Mouse (Mus musculus): ENCODE results near the gene Etfdh.

Gene Etfdh

GRCm38 (mm10) chr3:79629416-79629730 is at the start of gene Etfdh:
TSS of gene Etfdh (minus strand) at chr3:79629500.
- peak; percentile 61 for DNase-seq

- DNase-seq = no peak
Observed at GRCm38 (mm10) chr3:79676411-79676810, 47.1 kb upstream of the Etfdh start.

GRCm38 (mm10) chr3:79674641-79675040 is 45.3 kb upstream of the Etfdh start:
- DNase-seq = no peak

GRCm38 (mm10) chr3:79673082-79673481 is 43.8 kb upstream of the Etfdh start:
- DNase-seq = peak; percentile 79

GRCm38 (mm10) chr3:79672188-79672587 is 42.9 kb upstream of the Etfdh start:
- DNase-seq = no peak

- no peak for DNase-seq
Observed at GRCm38 (mm10) chr3:79670556-79670955, 41.3 kb upstream of the Etfdh start.

- peak; percentile 61 for DNase-seq
Observed at GRCm38 (mm10) chr3:79664787-79665408, 35.6 kb upstream of the Etfdh start.

GRCm38 (mm10) chr3:79656682-79657081 is 27.4 kb upstream of the Etfdh start:
- DNase-seq = no peak

- DNase-seq = no peak
Observed at GRCm38 (mm10) chr3:79652129-79652528, 22.8 kb upstream of the Etfdh start.

- peak; percentile 94 for DNase-seq
Observed at GRCm38 (mm10) chr3:79628561-79629415, 512 bp downstream of the Etfdh start, which contains the start of gene 4930579G24Rik. TSS of gene 4930579G24Rik (plus strand) at chr3:79629079.

GRCm38 (mm10) chr3:79628182-79628560 is 1.1 kb downstream of the Etfdh start:
- DNase-seq = no peak

GRCm38 (mm10) chr3:79627484-79628181 is 1.7 kb downstream of the Etfdh start:
- DNase-seq = no peak

GRCm38 (mm10) chr3:79609886-79610285 is 19.4 kb downstream of the Etfdh start:
- no peak for DNase-seq

- no peak for DNase-seq
Observed at GRCm38 (mm10) chr3:79595468-79595867, 33.8 kb downstream of the Etfdh start.

GRCm38 (mm10) chr3:79591793-79592471 is 37.4 kb downstream of the Etfdh start:
- DNase-seq = no peak

GRCm38 (mm10) chr3:79590863-79591792 is 38.2 kb downstream of the Etfdh start, which contains the start of gene Ppid:
TSS of gene Ppid (plus strand) at chr3:79591342.
- peak; percentile 76 for DNase-seq

GRCm38 (mm10) chr3:79589671-79590070 is 39.6 kb downstream of the Etfdh start:
- DNase-seq = no peak

GRCm38 (mm10) chr3:79586804-79587203 is 42.5 kb downstream of the Etfdh start:
- peak; percentile 91 for DNase-seq

GRCm38 (mm10) chr3:79579891-79580575 is 49.3 kb downstream of the Etfdh start:
- DNase-seq = no peak

- DNase-seq = no peak
Observed at GRCm38 (mm10) chr3:79578164-79578563, 51.1 kb downstream of the Etfdh start.

- DNase-seq = no peak
Observed at GRCm38 (mm10) chr3:79577606-79578005, 51.7 kb downstream of the Etfdh start.

All from lung, postnatal 14 days (tissue).